Mouse (Mus musculus): ENCODE measurements around the gene Idnk. TPM values are rescaled to one million over a fixed set of nuclear protein-coding genes. Genes with fewer than 3 reads are reported as not detected.

Idnk gene
- total and polyA plus RNA-seq, 3 experiments: 25.5 to 45.0 (median 32.0) TPM

DNA sequence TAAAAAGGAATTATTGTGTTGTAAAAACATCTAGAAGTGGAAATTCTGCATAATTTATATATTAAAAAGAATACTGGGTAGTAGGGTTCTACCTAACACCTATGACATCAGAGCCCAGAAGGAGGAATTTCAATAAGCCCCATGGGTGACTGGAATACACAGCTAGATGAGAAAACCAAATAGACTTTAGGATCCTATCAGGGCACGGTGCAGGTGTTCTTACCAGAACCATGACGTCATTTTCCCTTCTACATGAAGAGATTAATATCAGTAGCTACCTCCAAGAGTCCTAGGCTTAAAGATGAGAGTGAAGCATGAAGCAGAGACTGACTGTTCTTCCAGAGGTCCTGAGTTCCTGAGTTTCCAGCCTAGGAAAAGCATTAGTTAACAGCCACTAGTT, 40.6 kb upstream of the Idnk start:
- in situ Hi-C loops (cut with MboI; ENCODE audit: low pct_ligation_motif_present, low pct_unique_long_range_greater_than_20kb, low sequenced_read_pairs): no loop called here
- dilution Hi-C loops (cut with MboI; ENCODE audit: extremely low pct_ligation_motif_present, extremely low pct_unique_long_range_greater_than_20kb, low sequenced_read_pairs): no loop called here

DNA sequence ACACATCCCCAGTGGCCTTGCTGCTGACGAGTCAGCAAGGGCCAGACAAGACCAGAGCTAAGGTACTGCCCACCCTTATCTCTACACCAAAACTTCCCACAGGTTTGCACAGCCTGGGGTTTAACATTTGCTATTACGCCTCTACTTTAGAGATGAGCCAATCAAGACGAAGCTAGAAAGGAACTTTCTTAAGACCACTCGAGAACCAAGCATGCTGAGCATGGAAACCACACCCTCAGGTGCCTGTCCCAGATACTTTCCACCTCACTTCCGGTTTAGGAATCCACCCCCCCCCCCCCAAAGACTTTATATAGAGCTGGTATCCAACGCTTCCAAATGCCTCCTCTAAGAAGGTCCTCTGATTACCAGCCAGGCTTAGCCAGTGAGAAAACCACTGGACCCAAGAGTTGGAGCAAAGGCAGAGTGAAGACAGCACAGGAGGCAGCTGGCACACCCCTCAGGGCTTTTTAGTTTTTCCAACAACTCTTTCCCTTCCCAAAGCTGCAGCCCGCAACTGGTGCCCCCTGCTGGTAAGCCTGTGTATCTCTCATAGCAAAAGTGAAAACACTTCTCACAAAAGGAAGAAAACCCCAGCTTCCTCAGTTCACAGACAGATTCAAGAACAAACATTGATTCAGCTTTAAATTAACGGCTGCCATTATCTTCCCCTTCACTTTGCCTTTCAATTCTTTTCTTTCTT, 40.0 kb upstream of the Idnk start:
- no peaks in the 10 kb centered on the region for H3K79me2 ChIP-seq (replicated peaks; ENCODE audit: control insufficient read depth, extremely low read depth, insufficient read depth, poor library complexity, severe bottlenecking)
- H3K27me3 ChIP-seq (replicated peaks): peaks cover 6% of the 10 kb centered on the region
- in situ Hi-C loops (cut with MboI; ENCODE audit: low pct_ligation_motif_present, low pct_unique_long_range_greater_than_20kb, low sequenced_read_pairs) (no loop called here), dilution Hi-C loops (cut with MboI; ENCODE audit: extremely low pct_ligation_motif_present, extremely low pct_unique_long_range_greater_than_20kb, low sequenced_read_pairs) (no loop called here)
- no peak for DNase-seq (ENCODE audit: extremely low read depth)
- H3K9ac ChIP-seq (ENCODE audit: insufficient read depth, low read depth): no peak overlapping the region
- H3K36me3 ChIP-seq (replicated peaks in 1 of 2; ENCODE audit: control insufficient read depth in 1 of 2, insufficient read depth in 1 of 2, low read length in 1 of 2): no peaks in the 10 kb centered on the region
- TF ChIP-seq RCOR1 (conservative IDR thresholded peaks at IDR 0.05; ENCODE audit: low read depth, low read length) (no peak), USF2 (conservative IDR thresholded peaks at IDR 0.05; ENCODE audit: low read depth, low read length) (no peak), SMC3 (IDR thresholded peaks at IDR 0.05; ENCODE audit: low read depth, low read length) (peak; percentile 28; the same call in 1 of the 2 replicates), NELFE (IDR thresholded peaks at IDR 0.05; ENCODE audit: low read depth, low read length) (no peak), E2F4 (IDR thresholded peaks at IDR 0.05; ENCODE audit: insufficient replicate concordance, low read depth, low read length) (no peak), BHLHE40 (IDR thresholded peaks at IDR 0.05; ENCODE audit: low read depth, low read length) (no peak), RAD21 (IDR thresholded peaks at IDR 0.05; ENCODE audit: low read depth, low read length) (peak; percentile 34), POLR2A (IDR thresholded peaks at IDR 0.05; ENCODE audit: low read depth, low read length) (no peak), IRF4 (IDR thresholded peaks at IDR 0.05; ENCODE audit: low read depth, low read length) (no peak), CTCF (conservative IDR thresholded peaks at IDR 0.05 in 1 of 2, IDR thresholded peaks at IDR 0.05 in 1 of 2; ENCODE audit: low read depth in 2 of 2, low read length in 2 of 2) (peak; percentile 47 to 72), TBP (conservative IDR thresholded peaks at IDR 0.05; ENCODE audit: low read depth, low read length) (no peak), MEF2A (IDR thresholded peaks at IDR 0.05; ENCODE audit: borderline replicate concordance, low read depth, low read length) (no peak), MYC (IDR thresholded peaks at IDR 0.05; ENCODE audit: low read depth, low read length) (no peak), NRF1 (IDR thresholded peaks at IDR 0.05; ENCODE audit: low read depth, low read length) (no peak)
- no peak overlapping the region for H3K27ac ChIP-seq (ENCODE audit: insufficient read depth, low read depth)
- peaks cover 0 to 18% of the 10 kb centered on the region in 2 experiments; a peak in 2 of 4 replicates for H3K4me1 ChIP-seq (ENCODE audit: control insufficient read depth in 1 of 2, insufficient read depth in 2 of 2)
- 0 out of 2 replicates have a peak overlapping the region, but pooled peaks have one; percentile 17 for H3K4me2 ChIP-seq (ENCODE audit: insufficient read depth, low read depth, poor library complexity, severe bottlenecking)
- H3K9me3 ChIP-seq (replicated peaks; ENCODE audit: low read length): no peaks in the 10 kb centered on the region
- no peak overlapping the region for H3K4me3 ChIP-seq (replicated peaks in 1 of 3; ENCODE audit: low read depth in 2 of 3, low read length in 2 of 3, poor library complexity in 1 of 3)

More for the DNA sequence above, 40.6 kb upstream of the Idnk start:
- Histone ChIP-seq H3K4me2 (ENCODE audit: insufficient read depth, low read depth, poor library complexity, severe bottlenecking) (no peak overlapping the region), H3K4me3 (replicated peaks in 1 of 3; ENCODE audit: low read depth in 2 of 3, low read length in 2 of 3, poor library complexity in 1 of 3) (no peak overlapping the region), H3K9ac (ENCODE audit: insufficient read depth, low read depth) (no peak overlapping the region), H3K36me3 (replicated peaks in 1 of 2; ENCODE audit: control insufficient read depth in 1 of 2, insufficient read depth in 1 of 2, low read length in 1 of 2) (no peaks in the 10 kb centered on the region), H3K4me1 (ENCODE audit: control insufficient read depth in 1 of 2, insufficient read depth in 2 of 2) (peaks cover 0 to 18% of the 10 kb centered on the region in 2 experiments; a peak in 2 of 4 replicates), H3K27me3 (replicated peaks) (peaks cover 6% of the 10 kb centered on the region), H3K9me3 (replicated peaks; ENCODE audit: low read length) (no peaks in the 10 kb centered on the region), H3K79me2 (replicated peaks; ENCODE audit: control insufficient read depth, extremely low read depth, insufficient read depth, poor library complexity, severe bottlenecking) (no peaks in the 10 kb centered on the region), H3K27ac (ENCODE audit: insufficient read depth, low read depth) (no peak overlapping the region)
- no peak for DNase-seq (ENCODE audit: extremely low read depth)
- no peak for TF ChIP-seq KAT2A (IDR thresholded peaks at IDR 0.05; ENCODE audit: insufficient replicate concordance, low read length)
- TF ChIP-seq MAX (IDR thresholded peaks at IDR 0.05; ENCODE audit: low read length): no peak
- no peak for TF ChIP-seq HCFC1 (IDR thresholded peaks at IDR 0.05; ENCODE audit: low read depth, low read length)
- TF ChIP-seq TBP (conservative IDR thresholded peaks at IDR 0.05; ENCODE audit: low read depth, low read length): no peak
- no peak for TF ChIP-seq ZMIZ1 (IDR thresholded peaks at IDR 0.05; ENCODE audit: low read depth, low read length)
- TF ChIP-seq ZNF384 (IDR thresholded peaks at IDR 0.05; ENCODE audit: low read depth, low read length): no peak
- TF ChIP-seq RAD21 (IDR thresholded peaks at IDR 0.05; ENCODE audit: low read depth, low read length): no peak
- TF ChIP-seq NELFE (IDR thresholded peaks at IDR 0.05; ENCODE audit: low read depth, low read length): no peak
- no peak for TF ChIP-seq POLR2A (IDR thresholded peaks at IDR 0.05; ENCODE audit: low read depth, low read length)
- TF ChIP-seq UBTF (IDR thresholded peaks at IDR 0.05; ENCODE audit: low read depth, low read length): no peak
- no peak for TF ChIP-seq IRF4 (IDR thresholded peaks at IDR 0.05; ENCODE audit: low read depth, low read length)
- no peak for TF ChIP-seq USF1 (IDR thresholded peaks at IDR 0.05; ENCODE audit: low read depth, low read length)
- no peak for TF ChIP-seq MEF2A (IDR thresholded peaks at IDR 0.05; ENCODE audit: borderline replicate concordance, low read depth, low read length)
- TF ChIP-seq EP300 (IDR thresholded peaks at IDR 0.05; ENCODE audit: low read length): no peak
- TF ChIP-seq MAFK (IDR thresholded peaks at IDR 0.05; ENCODE audit: insufficient replicate concordance, low read length): no peak
- TF ChIP-seq RCOR1 (conservative IDR thresholded peaks at IDR 0.05; ENCODE audit: low read depth, low read length): no peak
- no peak for TF ChIP-seq USF2 (conservative IDR thresholded peaks at IDR 0.05; ENCODE audit: low read depth, low read length)
- TF ChIP-seq MAZ (IDR thresholded peaks at IDR 0.05; ENCODE audit: low read depth, low read length): no peak
- TF ChIP-seq PAX5 (IDR thresholded peaks at IDR 0.05; ENCODE audit: low read length): no peak
- no peak for TF ChIP-seq ETS1 (conservative IDR thresholded peaks at IDR 0.05; ENCODE audit: low read depth, low read length)

Measured in CH12.LX (cell line).